Mouse (Mus musculus): ENCODE data around the gene Lsm4. TPM values are rescaled to one million over a fixed set of nuclear protein-coding genes. Genes with fewer than 3 reads are reported as not detected.

Lsm4 gene
- polyA plus RNA-seq, 1 experiment from 2014 or later, result 303 TPM

DNA sequence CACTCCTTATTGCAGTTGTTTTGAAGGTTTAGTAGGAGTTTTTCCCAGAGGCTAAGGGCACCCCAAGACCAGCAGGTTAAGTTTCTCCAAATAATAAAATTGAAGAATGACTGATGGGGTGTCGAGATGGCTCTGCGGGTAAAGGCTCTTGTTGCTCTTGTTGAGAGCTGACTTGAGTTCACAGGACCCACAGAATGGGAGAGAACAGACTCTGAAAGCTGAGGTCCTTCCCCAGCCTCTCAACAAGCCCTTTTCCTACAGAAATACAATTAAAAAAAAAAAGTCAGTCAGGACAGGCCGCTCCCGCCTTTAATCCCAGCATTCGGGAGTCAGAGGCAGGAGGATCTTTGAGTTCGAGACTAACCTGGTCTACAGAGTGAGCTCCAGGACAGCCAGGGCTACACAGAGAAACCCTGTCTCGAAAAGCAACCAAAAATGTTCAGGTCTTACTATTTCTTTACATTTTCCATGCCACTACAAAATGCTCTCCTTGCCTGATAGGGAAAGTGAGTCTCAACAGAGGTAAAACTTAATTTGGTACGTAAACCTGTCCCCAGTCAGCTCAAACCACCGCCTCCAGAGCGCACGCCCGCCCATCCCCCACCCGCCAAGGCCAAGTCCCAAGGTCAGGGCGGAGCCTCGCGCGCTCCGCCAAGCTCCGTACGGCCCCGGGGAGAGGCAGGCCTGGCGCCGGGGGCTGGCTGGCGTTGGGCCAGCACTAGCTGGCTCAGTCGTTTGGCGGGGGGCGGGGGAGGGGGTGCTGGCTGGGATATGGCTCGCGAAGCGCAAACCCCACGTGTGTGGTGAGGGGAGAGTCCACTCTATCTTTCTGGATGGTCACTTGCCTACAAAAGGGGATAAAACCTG is 23.2 kb downstream of the Lsm4 start:
- H3K9ac ChIP-seq, result peak overlapping the region; percentile 43
- H3K4me1 ChIP-seq, result peaks cover 53% of the 10 kb centered on the region
- H3K4me3 ChIP-seq, result peak overlapping the region; percentile 6
- H3K36me3 ChIP-seq, result no peaks in the 10 kb centered on the region
- no peaks in the 10 kb centered on the region for H3K9me3 ChIP-seq
- 6% methylated on average over 29 of the region's 31 CpGs for WGBS
- peak overlapping the region; percentile 98 for H3K27ac ChIP-seq
- ATAC-seq (ENCODE audit: insufficient number of reproducible peaks, insufficient read depth, low FRiP score, low TSS enrichment), result no peak
- peak overlapping the region; percentile 46 for H3K4me2 ChIP-seq (replicated peaks)
- H3K27me3 ChIP-seq, result no peaks in the 10 kb centered on the region

DNA sequence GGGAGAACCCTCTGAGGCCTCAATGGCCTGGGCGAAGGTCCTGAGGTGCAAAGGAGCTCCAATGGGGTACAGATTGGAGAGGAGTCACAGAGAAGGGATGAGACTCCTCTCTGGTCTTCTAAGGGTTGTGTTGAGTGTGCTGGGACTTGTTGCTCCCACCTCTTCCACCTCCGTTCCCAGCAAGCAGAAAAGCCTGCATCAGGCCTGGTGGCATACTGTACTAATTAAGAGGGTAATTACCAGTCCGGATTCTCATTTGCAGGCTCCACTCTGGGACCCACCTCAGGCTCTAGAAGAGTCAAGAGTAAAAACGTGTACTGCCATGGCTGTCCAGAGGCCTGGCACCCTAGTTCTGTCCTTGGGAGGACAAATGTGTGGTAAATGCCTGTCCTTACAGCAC is 23.9 kb downstream of the Lsm4 start:
- Histone ChIP-seq H3K27ac (peak overlapping the region; percentile 98), H3K4me3 (peak overlapping the region; percentile 6)

DNA sequence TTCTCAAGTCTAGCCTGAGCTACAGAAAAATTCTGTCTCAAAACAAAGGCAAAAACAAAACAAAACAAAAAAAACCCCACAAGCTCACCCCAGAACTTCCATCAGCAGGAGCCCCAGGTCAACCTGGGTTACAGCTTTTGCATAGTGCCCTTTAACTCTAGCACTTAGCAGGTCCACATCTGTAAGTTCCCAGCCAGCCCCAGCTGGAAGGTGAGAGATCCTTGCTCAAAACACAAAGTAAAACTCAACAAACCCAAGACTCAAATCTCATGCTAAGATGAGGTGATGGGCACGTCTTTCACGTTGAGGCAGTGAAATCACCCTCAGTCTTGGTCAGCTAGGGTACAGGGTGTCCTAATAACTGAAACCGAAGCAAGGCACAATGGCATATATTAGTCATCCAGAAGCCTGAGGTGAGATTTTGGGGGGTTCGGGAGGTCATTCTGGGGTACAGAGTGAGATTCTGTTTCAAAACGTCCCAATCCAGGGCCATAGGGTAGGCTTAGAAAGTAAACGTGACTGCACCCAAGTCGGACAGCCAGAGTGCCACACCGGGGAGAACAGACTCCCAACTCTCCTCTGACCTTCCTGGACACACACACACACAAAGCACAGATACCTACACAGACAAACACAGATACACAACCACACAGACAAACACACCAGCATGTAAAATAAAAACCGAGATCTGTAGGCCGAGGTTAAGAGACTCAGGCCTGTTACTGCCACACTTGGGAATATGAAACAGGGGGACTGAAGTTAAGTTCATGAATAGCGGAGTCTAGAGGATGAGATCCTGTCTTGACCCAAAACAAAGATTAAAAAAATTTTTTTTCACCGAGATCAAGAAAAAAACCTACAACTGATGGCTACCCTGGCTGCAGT is 24.6 kb downstream of the Lsm4 start:
- Histone ChIP-seq H3K27ac (peak overlapping the region; percentile 98), H3K36me3 (no peaks in the 10 kb centered on the region), H3K4me1 (peaks cover 50% of the 10 kb centered on the region), H3K27me3 (no peaks in the 10 kb centered on the region), H3K4me3 (peak overlapping the region; percentile 86), H3K9ac (peak overlapping the region; percentile 38; the same call in 1 of the 2 replicates), H3K9me3 (no peaks in the 10 kb centered on the region), H3K4me2 (replicated peaks) (peak overlapping the region; percentile 68)
- WGBS, result 69% methylated on average over 12 of the region's 12 CpGs
- ATAC-seq (ENCODE audit: insufficient number of reproducible peaks, insufficient read depth, low FRiP score, low TSS enrichment), result no peak

More for the DNA sequence above, 23.9 kb downstream of the Lsm4 start:
- no peak for ATAC-seq (ENCODE audit: insufficient number of reproducible peaks, insufficient read depth, low FRiP score, low TSS enrichment)
- H3K27me3 ChIP-seq, result no peaks in the 10 kb centered on the region
- H3K36me3 ChIP-seq, result no peaks in the 10 kb centered on the region
- H3K4me2 ChIP-seq (replicated peaks), result peak overlapping the region; percentile 46
- H3K9ac ChIP-seq, result peak overlapping the region; percentile 43
- H3K9me3 ChIP-seq, result no peaks in the 10 kb centered on the region
- H3K4me1 ChIP-seq, result peaks cover 52% of the 10 kb centered on the region
- 22% methylated on average over 4 of the region's 4 CpGs for WGBS

DNA sequence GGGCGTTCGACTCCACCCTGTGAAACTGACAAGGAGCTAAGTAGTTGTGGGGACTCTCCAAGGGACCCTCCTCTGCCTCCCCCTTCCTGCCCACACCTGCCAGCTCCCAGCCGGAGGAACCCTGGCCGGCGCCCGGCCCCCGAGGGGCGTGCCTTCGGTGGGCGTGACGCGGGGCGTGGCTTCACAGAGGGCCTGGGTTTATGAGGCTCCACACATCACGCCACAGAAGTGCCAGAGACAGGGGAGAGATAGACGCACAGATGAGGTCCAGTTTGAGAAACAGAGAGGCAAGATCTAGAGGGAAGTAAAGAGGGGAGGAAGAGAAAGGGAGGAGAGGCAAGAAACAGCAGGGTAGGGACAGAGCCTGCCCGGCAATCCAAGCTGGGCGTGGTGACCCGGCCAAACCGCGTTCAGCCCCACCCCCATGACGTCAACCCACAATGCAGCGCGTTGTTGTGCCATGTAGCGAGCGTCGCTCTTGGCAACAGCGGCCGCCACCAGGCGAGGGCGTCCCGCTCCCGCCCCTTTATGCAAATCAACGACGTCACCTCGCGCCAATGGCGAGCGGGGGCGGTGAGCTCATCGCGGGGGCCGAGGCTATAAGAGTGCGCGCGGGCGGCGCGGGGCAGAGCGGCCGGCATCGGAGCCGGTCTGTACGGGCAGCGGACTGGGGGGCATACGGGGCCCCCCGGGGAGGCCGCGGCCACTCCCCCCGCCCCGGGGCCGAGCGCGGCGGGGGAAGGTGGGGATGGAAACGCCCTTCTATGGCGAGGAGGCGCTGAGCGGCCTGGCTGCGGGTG is 25.5 kb downstream of the Lsm4 start, which contains the start of gene Jund:
Gene Jund (plus strand): TSS at position 640 of the 800 bp plus-strand sequence.
- Histone ChIP-seq H3K9ac (peak within 1 kb of the TSS; percentile 99), H3K36me3 (peaks cover 9% of the 10 kb centered on the region; the same call in 1 of the 2 replicates), H3K9me3 (no peaks in the 10 kb centered on the region), H3K4me1 (peaks cover 50% of the 10 kb centered on the region), H3K27me3 (no peaks in the 10 kb centered on the region), H3K4me2 (replicated peaks) (peak within 1 kb of the TSS; percentile 68), H3K4me3 (peak within 1 kb of the TSS; percentile 86), H3K27ac (peak within 1 kb of the TSS; percentile 98)
- under 1% methylated on average over 66 of the region's 69 CpGs for WGBS
- peak; percentile 83 for ATAC-seq (ENCODE audit: insufficient number of reproducible peaks, insufficient read depth, low FRiP score, low TSS enrichment)

DNA sequence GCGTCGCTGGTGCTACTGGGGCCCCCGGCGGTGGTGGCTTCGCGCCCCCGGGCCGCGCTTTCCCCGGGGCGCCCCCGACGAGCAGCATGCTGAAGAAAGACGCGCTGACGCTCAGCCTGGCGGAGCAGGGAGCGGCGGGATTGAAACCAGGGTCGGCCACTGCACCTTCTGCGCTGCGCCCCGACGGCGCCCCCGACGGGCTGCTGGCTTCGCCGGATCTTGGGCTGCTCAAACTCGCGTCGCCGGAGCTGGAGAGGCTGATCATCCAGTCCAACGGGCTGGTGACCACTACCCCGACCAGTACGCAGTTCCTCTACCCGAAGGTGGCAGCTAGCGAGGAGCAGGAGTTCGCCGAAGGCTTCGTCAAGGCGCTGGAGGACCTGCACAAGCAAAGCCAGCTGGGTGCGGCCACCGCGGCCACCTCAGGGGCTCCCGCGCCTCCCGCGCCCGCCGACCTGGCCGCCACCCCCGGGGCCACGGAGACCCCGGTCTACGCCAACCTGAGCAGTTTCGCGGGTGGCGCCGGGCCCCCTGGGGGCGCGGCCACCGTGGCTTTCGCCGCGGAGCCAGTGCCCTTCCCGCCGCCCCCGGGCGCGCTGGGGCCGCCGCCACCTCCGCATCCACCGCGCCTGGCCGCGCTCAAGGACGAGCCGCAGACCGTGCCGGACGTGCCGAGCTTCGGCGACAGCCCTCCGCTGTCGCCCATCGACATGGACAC is 26.2 kb downstream of the Lsm4 start:
- Histone ChIP-seq H3K9me3 (no peaks in the 10 kb centered on the region), H3K9ac (peak overlapping the region; percentile 99), H3K27me3 (no peaks in the 10 kb centered on the region), H3K27ac (peak overlapping the region; percentile 98), H3K4me2 (replicated peaks) (peak overlapping the region; percentile 68), H3K4me3 (peak overlapping the region; percentile 86), H3K36me3 (peaks cover 9% of the 10 kb centered on the region; the same call in 1 of the 2 replicates), H3K4me1 (peaks cover 47% of the 10 kb centered on the region)
- WGBS, result under 1% methylated on average over 81 of the region's 89 CpGs
- peak; percentile 9 for ATAC-seq (ENCODE audit: insufficient number of reproducible peaks, insufficient read depth, low FRiP score, low TSS enrichment)

DNA sequence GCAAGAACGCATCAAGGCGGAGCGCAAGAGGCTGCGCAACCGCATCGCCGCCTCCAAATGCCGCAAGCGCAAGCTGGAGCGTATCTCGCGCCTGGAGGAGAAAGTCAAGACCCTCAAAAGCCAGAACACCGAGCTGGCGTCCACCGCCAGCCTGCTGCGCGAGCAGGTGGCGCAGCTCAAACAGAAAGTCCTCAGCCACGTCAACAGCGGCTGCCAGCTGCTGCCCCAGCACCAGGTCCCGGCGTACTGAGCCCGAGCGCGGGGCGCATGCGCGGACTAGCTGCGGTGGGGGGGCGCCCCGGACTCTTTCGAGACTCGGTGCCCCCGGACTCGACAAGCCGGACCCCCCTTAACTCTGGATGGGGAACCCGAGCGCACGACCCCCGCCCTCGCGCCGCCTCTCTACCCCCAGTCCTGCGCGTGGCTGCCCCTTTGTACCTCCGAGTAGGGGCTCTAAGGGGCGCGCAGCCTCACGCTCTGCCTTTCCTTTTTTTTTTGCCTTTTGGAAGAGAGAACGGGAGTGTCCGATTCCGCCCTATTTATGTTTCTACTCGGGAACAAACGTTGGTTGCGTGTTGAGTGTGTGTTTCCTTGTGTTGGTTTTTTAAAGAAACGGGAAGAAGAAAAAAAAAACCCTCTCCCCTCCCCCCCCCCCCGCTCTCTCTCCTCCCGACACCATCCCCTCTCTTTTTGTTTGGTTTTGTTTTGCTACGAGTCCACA is 26.9 kb downstream of the Lsm4 start:
- no peaks in the 10 kb centered on the region for H3K9me3 ChIP-seq
- H3K27me3 ChIP-seq, result no peaks in the 10 kb centered on the region
- H3K9ac ChIP-seq, result peak overlapping the region; percentile 99
- peak overlapping the region; percentile 98 for H3K27ac ChIP-seq
- ATAC-seq (ENCODE audit: insufficient number of reproducible peaks, insufficient read depth, low FRiP score, low TSS enrichment), result no peak
- under 1% methylated on average over 59 of the region's 59 CpGs for WGBS
- H3K4me3 ChIP-seq, result peak overlapping the region; percentile 86
- H3K4me1 ChIP-seq, result peaks cover 47% of the 10 kb centered on the region
- peaks cover 9% of the 10 kb centered on the region; the same call in 1 of the 2 replicates for H3K36me3 ChIP-seq
- H3K4me2 ChIP-seq (replicated peaks), result peak overlapping the region; percentile 68

DNA sequence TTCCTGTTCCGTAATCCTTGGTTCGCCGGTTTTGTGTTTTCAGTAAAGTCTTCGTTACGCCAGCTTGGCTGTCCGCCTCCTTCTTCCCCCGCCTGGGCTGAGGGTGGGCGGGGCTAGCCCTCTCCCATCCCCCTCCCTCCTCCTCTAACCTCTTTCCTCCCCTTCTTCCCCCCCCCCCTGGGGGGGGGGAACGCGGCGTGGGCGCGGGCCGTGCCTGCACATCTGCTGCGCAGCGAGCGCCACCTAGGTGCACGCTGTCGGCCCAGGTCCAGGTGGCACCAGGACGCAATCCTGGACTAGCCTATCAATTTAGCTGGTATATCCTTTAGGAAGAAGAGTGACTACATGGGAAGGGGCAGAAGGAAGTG is 27.5 kb downstream of the Lsm4 start:
- peak overlapping the region; percentile 99 for H3K9ac ChIP-seq
- under 1% methylated on average over 20 of the region's 20 CpGs for WGBS
- peak overlapping the region; percentile 86 for H3K4me3 ChIP-seq
- peak overlapping the region; percentile 98 for H3K27ac ChIP-seq
- ATAC-seq (ENCODE audit: insufficient number of reproducible peaks, insufficient read depth, low FRiP score, low TSS enrichment), result no peak
- H3K4me2 ChIP-seq (replicated peaks), result peak overlapping the region; percentile 68
- H3K4me1 ChIP-seq, result peaks cover 43% of the 10 kb centered on the region
- no peaks in the 10 kb centered on the region for H3K9me3 ChIP-seq
- H3K36me3 ChIP-seq, result peaks cover 9% of the 10 kb centered on the region; the same call in 1 of the 2 replicates
- H3K27me3 ChIP-seq, result no peaks in the 10 kb centered on the region

DNA sequence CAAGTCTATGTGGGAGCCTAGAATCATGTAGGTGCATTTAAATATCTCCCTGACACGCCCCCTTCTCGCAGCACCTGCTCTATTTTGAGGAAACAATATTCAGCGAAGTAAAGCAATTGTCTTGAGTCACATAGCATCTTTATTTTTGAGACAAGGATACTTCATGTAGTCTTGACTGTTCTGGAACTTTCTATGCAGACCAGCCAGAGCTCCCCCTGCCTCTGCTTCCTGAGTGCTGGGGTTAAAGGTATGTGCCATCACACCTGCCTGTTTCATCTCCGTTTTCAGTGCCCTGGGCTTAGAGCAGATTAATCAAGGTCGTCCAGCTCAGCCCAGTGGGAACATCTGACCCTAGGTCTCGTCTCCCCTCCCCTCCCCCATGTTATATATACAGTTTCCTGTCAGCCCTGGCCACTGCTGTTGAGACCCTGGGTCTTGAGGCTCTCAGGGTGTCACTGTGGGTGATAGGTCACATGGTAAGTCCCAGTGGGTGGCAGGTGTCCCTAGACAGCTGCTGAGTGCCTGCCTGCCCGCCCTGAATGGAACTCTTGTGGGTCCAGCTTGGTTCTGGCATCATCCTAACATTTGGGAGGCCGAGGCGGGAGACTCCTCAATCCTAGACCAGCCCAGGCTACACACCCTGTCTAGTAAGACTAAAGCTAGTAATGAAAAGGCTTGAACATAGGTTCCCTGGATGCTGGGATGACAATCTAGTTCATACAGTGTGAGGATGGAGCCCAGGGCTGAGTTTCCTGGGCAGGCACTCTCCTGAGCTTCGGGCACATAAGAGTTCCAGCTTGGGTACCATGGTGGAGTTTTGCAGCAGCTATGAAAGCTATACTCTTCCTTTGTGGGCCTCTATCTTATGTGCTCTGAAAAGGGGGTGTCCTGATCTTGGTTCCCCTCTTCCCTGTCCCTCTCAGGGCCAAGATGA is 28.3 kb downstream of the Lsm4 start:
- Histone ChIP-seq H3K4me1 (peaks cover 36% of the 10 kb centered on the region), H3K4me2 (replicated peaks) (peak overlapping the region; percentile 68), H3K27ac (peak overlapping the region; percentile 98), H3K36me3 (peaks cover 9% of the 10 kb centered on the region; the same call in 1 of the 2 replicates), H3K9ac (peak overlapping the region; percentile 99), H3K27me3 (no peaks in the 10 kb centered on the region), H3K9me3 (no peaks in the 10 kb centered on the region), H3K4me3 (peak overlapping the region; percentile 86)
- WGBS, result 55% methylated on average over 10 of the region's 10 CpGs
- ATAC-seq (ENCODE audit: insufficient number of reproducible peaks, insufficient read depth, low FRiP score, low TSS enrichment), result no peak

DNA sequence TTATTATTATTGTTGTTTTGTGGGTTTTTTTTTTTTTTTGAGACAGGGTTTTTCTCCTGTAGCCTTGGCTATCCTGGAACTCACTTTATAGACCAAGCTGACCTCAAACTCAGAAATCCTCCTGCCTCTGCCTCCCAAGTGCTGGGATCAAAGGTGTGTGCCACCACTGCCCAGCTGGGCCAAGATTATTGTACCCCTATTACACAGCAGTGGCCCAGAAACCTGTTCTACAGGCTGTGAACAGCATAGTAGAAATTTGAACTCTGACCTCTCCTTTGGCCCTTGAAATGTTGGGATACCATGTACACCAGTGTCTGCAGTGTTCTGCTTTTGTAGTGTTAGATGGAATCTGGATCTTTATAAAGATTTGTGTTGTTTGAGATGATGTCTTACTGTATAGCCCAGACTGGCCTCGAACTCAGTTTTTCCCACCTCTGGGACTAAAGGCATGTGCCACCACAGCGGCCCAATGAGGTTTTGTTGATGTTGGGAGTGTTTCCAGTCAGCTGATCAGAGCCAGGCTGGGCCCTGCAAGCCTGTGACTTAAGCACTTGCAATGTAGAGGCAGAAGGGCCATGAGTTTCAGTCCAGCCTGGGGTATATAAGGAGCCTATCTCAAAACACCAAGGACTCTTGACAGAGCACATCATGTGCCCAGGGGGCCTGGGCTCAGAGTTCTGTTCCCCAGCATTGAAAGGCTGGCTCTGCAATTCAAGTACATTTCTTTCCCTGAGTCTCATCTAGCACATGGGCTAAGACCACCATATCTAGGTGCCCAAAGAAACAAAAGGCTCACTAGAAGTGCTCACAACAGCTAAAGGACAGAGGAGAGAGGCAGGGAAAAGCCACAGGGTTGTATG is 29.2 kb downstream of the Lsm4 start:
- H3K9me3 ChIP-seq, result no peaks in the 10 kb centered on the region
- peak overlapping the region; percentile 68; the same call in 1 of the 2 replicates for H3K4me2 ChIP-seq (replicated peaks)
- H3K27ac ChIP-seq, result no peak overlapping the region
- H3K9ac ChIP-seq, result no peak overlapping the region
- no peak overlapping the region for H3K4me3 ChIP-seq
- H3K4me1 ChIP-seq, result peaks cover 28% of the 10 kb centered on the region
- 96% methylated on average over 2 of the region's 2 CpGs for WGBS
- no peaks in the 10 kb centered on the region for H3K27me3 ChIP-seq
- no peak for ATAC-seq (ENCODE audit: insufficient number of reproducible peaks, insufficient read depth, low FRiP score, low TSS enrichment)
- peaks cover 9% of the 10 kb centered on the region; the same call in 1 of the 2 replicates for H3K36me3 ChIP-seq
